Mouse (Mus musculus) right cerebral cortex, adult 18-20 months (tissue): Measurements from ENCODE around the gene Vmn2r74.

Experiments
- DNase-seq: peaks from one replicate; pipeline ENCODE4 v3.0.0; 2022; ENCODE audit warnings: mixed read lengths

Gene Vmn2r74

DNA sequence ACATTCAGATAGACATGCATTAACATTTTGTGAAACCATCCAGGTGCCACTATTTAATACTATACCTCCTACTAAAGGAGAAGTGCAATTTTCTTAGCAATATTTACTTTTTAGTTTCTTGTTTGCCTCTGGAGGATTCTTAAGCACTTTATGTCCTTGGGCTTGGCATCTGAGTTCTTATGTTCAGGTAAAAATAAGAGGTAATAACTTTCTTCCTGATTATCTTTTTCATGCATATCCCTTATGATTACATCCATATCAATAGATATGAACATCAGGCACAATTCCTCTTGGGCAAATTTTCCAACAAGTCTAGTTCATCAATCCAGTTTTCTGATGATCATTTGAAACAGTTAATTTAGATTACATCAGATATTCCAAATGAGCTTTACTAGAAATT, at the start of gene Vmn2r74:
Vmn2r74 (minus strand) TSS at position 101 of the 400 bp plus-strand sequence.
- DNase-seq = no peak

DNA sequence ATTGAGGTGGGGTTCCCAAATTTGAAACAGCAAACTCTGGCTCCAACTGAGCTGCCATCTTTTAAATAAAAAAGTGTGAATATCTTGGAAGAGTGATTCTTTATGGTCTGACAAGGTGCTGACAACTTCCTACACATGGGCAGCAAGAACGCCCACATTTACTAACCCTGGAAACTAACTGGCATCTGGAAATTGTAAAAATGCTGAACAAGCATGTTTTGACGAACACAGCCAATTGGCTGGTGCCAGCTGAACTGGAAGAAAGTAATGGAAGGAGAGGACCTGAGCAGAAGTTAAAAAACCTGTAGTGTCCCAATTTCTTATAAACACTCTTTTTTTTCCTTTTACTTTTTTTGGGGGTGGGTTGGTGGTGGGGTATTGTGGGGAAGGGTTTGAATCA, 46.1 kb upstream of the Vmn2r74 start:
- DNase-seq = no peak
